Mouse (Mus musculus) heart, embryonic 15.5 days (tissue): ENCODE data around the gene Nfic. TPM values are rescaled to one million over a fixed set of nuclear protein-coding genes. Genes with fewer than 3 reads are reported as not detected.
A peak's percentile ranks its signal among the peaks of the same experiment; 100 is the strongest.

ENCODE experiments used
- ATAC-seq: fragments of 200-750 bp; cut with Nextera tagmentation; replicated peaks from 2 replicates; pipeline ENCODE4 v1.8.0; 2017; ENCODE audit warnings: low read depth, moderate TSS enrichment; ENCODE audit not compliant: insufficient number of reproducible peaks, insufficient read depth, low FRiP score
- H3K27ac ChIP-seq: fragments of 300-500 bp; sonication (generic); 2 replicates; pipeline ENCODE4 v1.5.1; 2015; ENCODE audit warnings: mild to moderate bottlenecking, inconsistent platforms
- H3K27me3 ChIP-seq: fragments of 300-500 bp; sonication (generic); 2 replicates; pipeline ENCODE4 v1.6.1; 2015; ENCODE audit warnings: inconsistent platforms
- H3K36me3 ChIP-seq: fragments of 300-500 bp; sonication (generic); 2 replicates; pipeline ENCODE4 v1.6.1; 2015; ENCODE audit warnings: mild to moderate bottlenecking, inconsistent platforms
- H3K4me1 ChIP-seq: fragments of 300-500 bp; sonication (generic); replicated peaks from 2 replicates; pipeline ENCODE4 v1.6.1; 2015; ENCODE audit warnings: inconsistent platforms
- H3K4me2 ChIP-seq: fragments of 300-500 bp; sonication (generic); 2 replicates; pipeline ENCODE4 v1.6.1; 2015; ENCODE audit warnings: inconsistent platforms, mild to moderate bottlenecking, moderate library complexity
- H3K4me3 ChIP-seq: fragments of 300-500 bp; sonication (generic); 2 replicates; pipeline ENCODE4 v1.5.1; 2015; ENCODE audit warnings: mild to moderate bottlenecking, inconsistent platforms
- H3K9ac ChIP-seq: fragments of 300-500 bp; sonication (generic); 2 replicates; pipeline ENCODE4 v1.6.1; 2015; ENCODE audit warnings: mild to moderate bottlenecking, inconsistent platforms
- H3K9me3 ChIP-seq: fragments of 300-500 bp; sonication (generic); replicated peaks from 2 replicates; pipeline ENCODE4 v1.6.1; 2016; ENCODE audit warnings: inconsistent platforms
- WGBS: fragments of 180-500 bp; shearing (Covaris S2); methylation state at CpG from one replicate; pipeline ENCODE4 v1.1.7; 2015; ENCODE audit warnings: mixed read lengths; 5-methylcytosine and 5-hydroxymethylcytosine counted together
- polyA plus RNA-seq: library from polyadenylated mRNA; unstranded; fragments of >200 nt; fragmentation: Nextera tagmentation; extraction: Ambion mirVana; gene quantifications from 2 replicates; pipeline ENCODE4 v1.2.1, GENCODE M21; 2015

The Nfic gene
- polyA plus RNA-seq, 1 experiment from 2014 or later, result 60.9 TPM

- 35% methylated on average over 6 of the region's 6 CpGs for WGBS
- H3K27ac ChIP-seq, result peak overlapping the region; percentile 77
- peaks cover 30% of the 10 kb centered on the region for H3K4me1 ChIP-seq
- peaks cover 28% of the 10 kb centered on the region; the same call in 1 of the 2 replicates for H3K36me3 ChIP-seq
- H3K9me3 ChIP-seq, result no peaks in the 10 kb centered on the region
- H3K4me2 ChIP-seq, result peak overlapping the region; percentile 89
- H3K9ac ChIP-seq, result peak overlapping the region; percentile 98
- peak overlapping the region; percentile 93 for H3K4me3 ChIP-seq
- no peaks in the 10 kb centered on the region for H3K27me3 ChIP-seq
- ATAC-seq, result no peak
Observed at GRCm38 (mm10) chr10:81376561-81377361, 78.7 kb downstream of the Nfic start.

DNA sequence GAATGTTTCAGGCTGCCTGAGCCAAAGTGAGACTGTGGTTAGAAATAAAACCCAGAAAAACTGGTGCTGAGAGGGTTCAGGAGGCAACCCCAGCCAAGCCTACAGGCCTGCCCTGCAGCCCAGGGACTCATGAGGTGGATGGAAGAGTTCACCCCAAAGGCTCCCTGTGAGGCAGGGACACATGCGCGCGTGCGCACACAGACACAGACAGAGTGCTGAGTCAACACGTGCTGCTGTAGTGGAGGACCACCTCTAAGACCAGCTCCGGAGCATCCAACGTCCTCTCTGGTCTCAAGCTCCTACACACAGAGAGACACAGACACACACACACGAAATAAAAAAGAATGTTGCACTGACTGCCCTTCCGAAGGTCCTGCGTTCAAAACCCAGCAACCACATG lies 80.1 kb downstream of the Nfic start:
- H3K27me3 ChIP-seq, result no peaks in the 10 kb centered on the region
- no peak overlapping the region for H3K4me3 ChIP-seq
- peaks cover 43% of the 10 kb centered on the region for H3K36me3 ChIP-seq
- H3K9ac ChIP-seq, result no peak overlapping the region
- no peak overlapping the region for H3K27ac ChIP-seq
- peaks cover 30% of the 10 kb centered on the region for H3K4me1 ChIP-seq
- H3K4me2 ChIP-seq, result no peak overlapping the region
- H3K9me3 ChIP-seq, result no peaks in the 10 kb centered on the region
- ATAC-seq, result no peak
- WGBS, result 89% methylated on average over 10 of the region's 10 CpGs

- no peak for ATAC-seq
- 89% methylated on average over 6 of the region's 6 CpGs for WGBS
- H3K4me1 ChIP-seq, result peaks cover 48% of the 10 kb centered on the region
- no peak overlapping the region for H3K9ac ChIP-seq
- peaks cover 53% of the 10 kb centered on the region for H3K36me3 ChIP-seq
- no peak overlapping the region for H3K4me3 ChIP-seq
- no peak overlapping the region for H3K4me2 ChIP-seq
- H3K9me3 ChIP-seq, result no peaks in the 10 kb centered on the region
- no peaks in the 10 kb centered on the region for H3K27me3 ChIP-seq
- H3K27ac ChIP-seq, result no peak overlapping the region
Observed at GRCm38 (mm10) chr10:81367207-81367495, 88.3 kb downstream of the Nfic start.

DNA sequence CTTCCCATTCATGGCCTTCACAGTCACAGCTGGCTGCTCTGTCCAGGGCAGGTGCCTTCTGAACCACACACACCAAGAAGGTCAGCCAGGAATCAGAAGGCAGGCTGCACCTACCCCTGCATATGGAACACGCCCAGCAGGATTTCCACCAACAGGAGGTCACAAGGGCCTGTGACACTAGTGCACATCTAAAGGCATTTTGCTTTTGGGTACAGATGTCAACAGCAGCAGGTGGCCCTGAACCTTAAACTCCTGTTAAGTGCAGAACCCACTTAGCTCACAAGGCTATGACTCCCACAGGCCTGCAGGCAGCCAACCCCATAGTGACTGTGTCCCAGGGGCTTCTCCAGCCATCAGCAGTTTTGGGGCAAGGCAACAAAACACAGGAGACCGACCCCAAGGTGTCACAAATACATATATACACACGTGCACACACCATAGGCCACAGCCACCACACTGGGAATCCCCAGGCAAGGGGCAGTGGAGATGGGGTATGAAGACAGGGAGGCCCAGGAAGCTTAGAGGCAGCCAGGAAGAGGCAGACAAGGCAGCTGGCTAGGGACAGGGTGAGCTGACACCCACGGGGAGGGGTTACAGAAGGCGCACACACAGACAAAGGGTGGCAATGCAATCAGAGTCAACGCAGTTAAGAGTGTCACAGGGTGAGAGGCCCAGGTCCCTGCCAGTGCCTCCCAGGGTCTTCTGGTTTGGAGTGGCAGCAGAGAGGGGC lies 88.8 kb downstream of the Nfic start:
- no peaks in the 10 kb centered on the region for H3K27me3 ChIP-seq
- no peak overlapping the region for H3K4me3 ChIP-seq
- peaks cover 52% of the 10 kb centered on the region for H3K4me1 ChIP-seq
- H3K9ac ChIP-seq, result no peak overlapping the region
- no peaks in the 10 kb centered on the region for H3K9me3 ChIP-seq
- 69% methylated on average over 6 of the region's 6 CpGs for WGBS
- H3K36me3 ChIP-seq, result peaks cover 50% of the 10 kb centered on the region
- peak overlapping the region; percentile 93 for H3K27ac ChIP-seq
- no peak for ATAC-seq
- H3K4me2 ChIP-seq, result no peak overlapping the region

GRCm38 (mm10) chr10:81365672-81366476 lies 89.6 kb downstream of the Nfic start, which contains the start of gene 4930404N11Rik:
Gene 4930404N11Rik, minus strand, starts transcription at chr10:81365816.
- peak within 1 kb of the TSS; percentile 93 for H3K27ac ChIP-seq
- peak within 1 kb of the TSS; percentile 57 for H3K9ac ChIP-seq
- no peaks in the 10 kb centered on the region for H3K9me3 ChIP-seq
- H3K36me3 ChIP-seq, result peaks cover 42% of the 10 kb centered on the region
- peak within 1 kb of the TSS; percentile 46 for H3K4me3 ChIP-seq
- WGBS, result 28% methylated on average over 12 of the region's 12 CpGs
- peaks cover 60% of the 10 kb centered on the region for H3K4me1 ChIP-seq
- peak within 1 kb of the TSS; percentile 83 for H3K4me2 ChIP-seq
- H3K27me3 ChIP-seq, result no peaks in the 10 kb centered on the region
- ATAC-seq, result no peak

- 36% methylated on average over 4 of the region's 4 CpGs for WGBS
- H3K27me3 ChIP-seq, result no peaks in the 10 kb centered on the region
- H3K27ac ChIP-seq, result peak overlapping the region; percentile 93
- peak overlapping the region; percentile 83 for H3K4me2 ChIP-seq
- no peaks in the 10 kb centered on the region for H3K9me3 ChIP-seq
- H3K9ac ChIP-seq, result peak overlapping the region; percentile 57; the same call in 1 of the 2 replicates
- H3K4me1 ChIP-seq, result peaks cover 68% of the 10 kb centered on the region
- peaks cover 34% of the 10 kb centered on the region for H3K36me3 ChIP-seq
- H3K4me3 ChIP-seq, result peak overlapping the region; percentile 46
- ATAC-seq, result no peak
Observed at GRCm38 (mm10) chr10:81365073-81365472, 90.4 kb downstream of the Nfic start.

GRCm38 (mm10) chr10:81364666-81365065 lies 90.8 kb downstream of the Nfic start:
- H3K27me3 ChIP-seq, result no peaks in the 10 kb centered on the region
- H3K36me3 ChIP-seq, result peaks cover 30% of the 10 kb centered on the region
- no peaks in the 10 kb centered on the region for H3K9me3 ChIP-seq
- 14% methylated on average over 28 of the region's 28 CpGs for WGBS
- peak overlapping the region; percentile 83 for H3K4me2 ChIP-seq
- peaks cover 72% of the 10 kb centered on the region for H3K4me1 ChIP-seq
- H3K9ac ChIP-seq, result peak overlapping the region; percentile 57
- peak overlapping the region; percentile 93; the same call in 1 of the 2 replicates for H3K27ac ChIP-seq
- H3K4me3 ChIP-seq, result peak overlapping the region; percentile 46
- no peak for ATAC-seq

- H3K4me1 ChIP-seq, result peaks cover 82% of the 10 kb centered on the region
- H3K27me3 ChIP-seq, result no peaks in the 10 kb centered on the region
- WGBS, result 10% methylated on average over 54 of the region's 54 CpGs
- peak overlapping the region; percentile 46 for H3K4me3 ChIP-seq
- H3K27ac ChIP-seq, result peak overlapping the region; percentile 93
- peak; percentile 67 for ATAC-seq
- H3K9ac ChIP-seq, result peak overlapping the region; percentile 57
- peaks cover 20% of the 10 kb centered on the region for H3K36me3 ChIP-seq
- H3K4me2 ChIP-seq, result peak overlapping the region; percentile 83
- no peaks in the 10 kb centered on the region for H3K9me3 ChIP-seq
Observed at GRCm38 (mm10) chr10:81363436-81364346, 91.7 kb downstream of the Nfic start.

DNA sequence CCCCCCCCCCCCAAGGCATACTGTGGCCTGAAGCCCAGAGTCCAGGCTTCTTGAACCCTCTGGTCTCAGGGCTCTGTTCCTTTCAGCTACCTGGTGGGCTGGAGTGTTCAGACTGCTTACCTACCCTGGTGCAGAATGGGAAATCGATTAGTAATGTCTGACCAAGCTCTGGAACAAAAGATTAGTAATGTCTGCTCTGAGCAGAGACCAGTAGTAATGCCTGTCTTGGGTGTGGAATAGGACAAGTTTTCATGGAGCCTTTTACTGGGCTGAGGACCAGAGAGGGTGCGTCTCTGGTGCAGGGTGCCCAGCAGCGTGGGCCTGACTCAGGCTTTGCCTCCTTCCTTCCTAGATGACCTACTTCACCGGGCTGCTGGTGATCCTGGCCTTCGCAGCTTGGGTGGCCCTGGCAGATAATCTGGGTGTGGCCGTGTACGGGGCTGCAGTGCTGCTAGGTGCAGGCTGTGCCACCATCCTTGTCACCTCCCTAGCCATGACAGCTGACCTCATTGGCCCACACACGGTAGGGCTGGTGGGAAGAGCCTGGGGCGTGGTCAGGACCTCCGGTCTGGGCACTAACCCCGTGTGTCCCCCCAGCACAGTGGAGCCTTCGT lies 93.0 kb downstream of the Nfic start:
- Histone ChIP-seq H3K9ac (peak overlapping the region; percentile 57; the same call in 1 of the 2 replicates), H3K9me3 (no peaks in the 10 kb centered on the region), H3K4me3 (peak overlapping the region; percentile 46; the same call in 1 of the 2 replicates), H3K27ac (peak overlapping the region; percentile 93), H3K4me2 (peak overlapping the region; percentile 83), H3K27me3 (no peaks in the 10 kb centered on the region), H3K4me1 (peaks cover 94% of the 10 kb centered on the region), H3K36me3 (peaks cover 8% of the 10 kb centered on the region)
- 53% methylated on average over 12 of the region's 12 CpGs for WGBS
- ATAC-seq, result no peak

DNA sequence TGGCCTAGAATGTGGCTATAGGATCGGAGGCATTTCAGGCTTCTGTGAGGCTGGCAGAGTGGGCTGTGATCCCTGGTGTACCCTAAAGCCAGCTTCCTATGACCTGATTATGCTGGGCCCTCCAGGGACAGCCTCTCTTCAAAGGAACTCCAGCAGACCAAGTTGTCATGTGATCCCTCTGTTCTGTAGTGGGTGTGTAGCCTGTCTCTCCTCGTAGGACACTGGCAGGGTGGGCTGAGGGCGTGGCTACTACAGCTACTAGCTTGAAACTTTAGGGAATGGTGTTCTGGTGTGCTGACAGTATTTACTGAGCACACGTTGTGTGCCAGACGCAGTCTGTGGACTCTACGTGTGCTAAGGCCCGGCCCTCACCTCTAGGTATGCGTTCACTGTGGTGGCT lies 94.7 kb downstream of the Nfic start:
- Histone ChIP-seq H3K4me2 (0 out of 2 replicates have a peak overlapping the region, but pooled peaks have one; percentile 2), H3K9ac (no peak overlapping the region), H3K27ac (0 out of 2 replicates have a peak overlapping the region, but pooled peaks have one; percentile 2), H3K9me3 (no peaks in the 10 kb centered on the region), H3K27me3 (no peaks in the 10 kb centered on the region), H3K4me3 (no peak overlapping the region), H3K36me3 (no peaks in the 10 kb centered on the region), H3K4me1 (peaks cover 88% of the 10 kb centered on the region)
- no peak for ATAC-seq
- WGBS, result 54% methylated on average over 8 of the region's 8 CpGs
